Mouse (Mus musculus) limb, embryonic 12.5 days (tissue): ENCODE measurements around the gene Cnih4. TPM values are rescaled to one million over a fixed set of nuclear protein-coding genes. Genes with fewer than 3 reads are reported as not detected.
A peak's percentile ranks its signal among the peaks of the same experiment; 100 is the strongest.

Source experiments
- ATAC-seq: fragments of 200-750 bp; cut with Nextera tagmentation; 2 replicates; pipeline ENCODE4 v1.8.0; 2017; ENCODE audit warnings: low read depth, moderate TSS enrichment; ENCODE audit not compliant: insufficient number of reproducible peaks, insufficient read depth, low FRiP score, low TSS enrichment
- H3K27ac ChIP-seq: fragments of 300-500 bp; sonication (generic); 2 replicates; pipeline ENCODE4 v1.5.1; 2016; ENCODE audit warnings: mild to moderate bottlenecking, moderate library complexity
- H3K27me3 ChIP-seq: fragments of 300-500 bp; sonication (generic); 2 replicates; pipeline ENCODE4 v1.6.1; 2016; ENCODE audit warnings: mild to moderate bottlenecking, moderate library complexity
- H3K36me3 ChIP-seq: fragments of 300-500 bp; sonication (generic); 2 replicates; pipeline ENCODE4 v1.6.1; 2016; ENCODE audit warnings: mild to moderate bottlenecking, moderate library complexity
- H3K4me1 ChIP-seq: fragments of 300-500 bp; sonication (generic); replicated peaks from 2 replicates; pipeline ENCODE4 v1.6.1; 2016
- H3K4me2 ChIP-seq: fragments of 300-500 bp; sonication (generic); 2 replicates; pipeline ENCODE4 v1.6.1; 2016; ENCODE audit warnings: mild to moderate bottlenecking, moderate library complexity
- H3K4me3 ChIP-seq: fragments of 300-500 bp; sonication (generic); replicated peaks from 2 replicates; pipeline ENCODE4 v1.5.1; 2016; ENCODE audit warnings: mild to moderate bottlenecking
- H3K9ac ChIP-seq: fragments of 300-500 bp; sonication (generic); replicated peaks from 2 replicates; pipeline ENCODE4 v1.6.1; 2016; ENCODE audit warnings: mild to moderate bottlenecking, moderate library complexity
- H3K9me3 ChIP-seq: fragments of 300-500 bp; sonication (generic); 2 replicates; pipeline ENCODE4 v1.6.1; 2016; ENCODE audit warnings: mild to moderate bottlenecking, moderate library complexity
- WGBS: fragments of 180-500 bp; shearing (Covaris S2); methylation state at CpG from one replicate; pipeline ENCODE4 v1.1.7; 2016; 5-methylcytosine and 5-hydroxymethylcytosine counted together
- polyA plus RNA-seq: library from polyadenylated mRNA; unstranded; fragments of >200 nt; fragmentation: Nextera tagmentation; extraction: Ambion mirVana; gene quantifications from 2 replicates; pipeline ENCODE4 v1.2.1, GENCODE M21; 2016

The Cnih4 gene
- polyA plus RNA-seq, 1 experiment from 2014 or later = 80.8 TPM

DNA sequence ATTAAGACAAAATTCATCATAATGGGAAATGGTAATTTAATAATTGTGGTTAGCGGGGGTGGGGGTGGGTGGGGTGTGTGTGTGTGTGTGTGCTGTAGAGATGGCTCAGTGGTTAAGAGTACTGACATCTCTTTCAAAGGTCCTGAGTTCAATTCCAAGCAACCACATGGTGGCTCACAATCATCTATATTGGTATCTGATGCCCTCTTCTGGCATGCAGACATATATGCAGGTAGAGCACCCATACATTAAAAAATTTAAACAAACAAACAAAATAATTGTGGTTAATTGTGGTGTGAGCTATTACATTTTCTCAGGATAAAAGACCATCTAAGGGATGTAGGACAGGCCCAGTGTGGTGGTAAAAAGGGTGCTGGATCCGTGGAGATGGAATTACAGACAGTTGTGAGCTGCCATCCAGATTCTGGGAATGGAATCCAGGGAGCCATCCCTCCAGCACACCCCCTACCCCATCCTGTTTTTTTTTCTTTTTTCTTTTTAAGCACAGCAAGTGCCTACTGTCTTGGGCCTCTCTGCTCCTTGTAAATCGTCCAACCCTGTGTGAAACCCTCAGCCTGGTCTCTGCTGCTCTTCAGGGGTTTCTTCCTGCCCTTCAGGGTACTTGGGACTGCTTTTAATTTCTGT lies 5.0 kb downstream of the Cnih4 start:
- WGBS = 67% methylated on average over 3 of the region's 3 CpGs
- peaks cover 11% of the 10 kb centered on the region for H3K36me3 ChIP-seq
- H3K27me3 ChIP-seq = no peaks in the 10 kb centered on the region
- H3K9me3 ChIP-seq = no peaks in the 10 kb centered on the region
- H3K9ac ChIP-seq = no peak overlapping the region
- peaks cover 23% of the 10 kb centered on the region for H3K4me1 ChIP-seq
- H3K4me2 ChIP-seq = no peak overlapping the region
- H3K27ac ChIP-seq = no peak overlapping the region
- ATAC-seq = no peak
- H3K4me3 ChIP-seq = no peak overlapping the region

DNA sequence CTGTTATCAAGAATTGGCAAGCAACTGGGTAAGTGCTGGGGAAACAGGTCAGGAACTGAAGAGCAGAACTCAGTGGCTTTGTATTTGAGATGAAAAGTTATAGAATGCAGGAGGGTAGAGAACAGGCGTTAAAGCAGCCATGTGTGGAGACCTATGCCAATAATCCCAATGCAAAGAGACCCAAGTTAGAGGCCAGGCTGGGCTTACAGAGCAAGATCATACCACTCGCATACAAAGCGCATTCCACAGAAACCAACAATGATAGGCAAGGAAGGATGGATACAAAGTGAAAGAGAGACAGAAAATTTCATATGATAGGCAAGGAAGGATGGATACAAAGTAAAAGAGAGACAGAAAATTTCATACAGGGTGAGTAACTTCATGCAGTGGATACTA lies 5.9 kb downstream of the Cnih4 start:
- Histone ChIP-seq H3K36me3 (peaks cover 20% of the 10 kb centered on the region), H3K27ac (no peak overlapping the region), H3K4me1 (peaks cover 16% of the 10 kb centered on the region), H3K27me3 (no peaks in the 10 kb centered on the region), H3K4me2 (no peak overlapping the region), H3K4me3 (peak overlapping the region; percentile 89), H3K9ac (no peak overlapping the region), H3K9me3 (no peaks in the 10 kb centered on the region)
- no peak for ATAC-seq
- WGBS = 71% methylated on average over 3 of the region's 3 CpGs

DNA sequence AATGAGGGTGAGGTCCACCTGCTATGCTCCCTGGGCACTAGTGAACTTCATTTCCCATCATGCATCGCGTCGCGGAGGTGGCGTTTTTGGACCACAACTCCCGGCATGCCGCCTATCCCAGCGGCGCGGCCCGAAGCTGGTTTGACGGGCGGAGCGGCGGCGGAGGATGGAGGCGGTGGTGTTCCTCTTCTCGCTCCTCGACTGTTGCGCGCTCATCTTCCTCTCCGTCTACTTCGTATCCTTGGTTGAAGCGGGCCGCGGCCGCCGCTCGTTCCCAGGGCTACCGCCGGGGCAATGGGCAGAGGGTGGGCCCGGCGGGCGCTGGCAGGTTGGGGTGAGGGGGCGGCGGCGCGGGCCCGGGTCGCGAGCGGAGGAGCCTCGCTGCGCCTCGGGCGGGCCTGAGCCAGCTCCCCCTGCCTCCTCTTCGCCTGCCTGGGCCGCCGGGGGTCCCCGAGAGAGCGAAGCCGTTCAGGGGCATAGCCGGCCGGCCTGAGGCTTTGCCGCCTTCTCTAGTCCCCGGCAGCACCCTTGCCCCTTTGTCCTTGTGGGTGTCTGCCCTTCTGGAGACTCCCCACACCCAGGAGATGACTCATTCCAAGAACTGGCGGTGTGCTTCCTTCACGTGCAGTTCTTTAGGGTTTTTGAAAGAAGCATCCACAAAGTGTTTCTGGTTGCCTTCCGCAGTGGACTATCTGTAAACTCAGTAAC lies 6.5 kb downstream of the Cnih4 start:
- H3K9me3 ChIP-seq = no peaks in the 10 kb centered on the region
- peaks cover 12% of the 10 kb centered on the region for H3K4me1 ChIP-seq
- H3K9ac ChIP-seq = peak overlapping the region; percentile 93
- WGBS = under 1% methylated on average over 51 of the region's 59 CpGs
- ATAC-seq = peak; percentile 88
- H3K4me3 ChIP-seq = peak overlapping the region; percentile 89
- peak overlapping the region; percentile 91 for H3K27ac ChIP-seq
- no peaks in the 10 kb centered on the region for H3K27me3 ChIP-seq
- H3K36me3 ChIP-seq = peaks cover 25% of the 10 kb centered on the region
- peak overlapping the region; percentile 71 for H3K4me2 ChIP-seq

DNA sequence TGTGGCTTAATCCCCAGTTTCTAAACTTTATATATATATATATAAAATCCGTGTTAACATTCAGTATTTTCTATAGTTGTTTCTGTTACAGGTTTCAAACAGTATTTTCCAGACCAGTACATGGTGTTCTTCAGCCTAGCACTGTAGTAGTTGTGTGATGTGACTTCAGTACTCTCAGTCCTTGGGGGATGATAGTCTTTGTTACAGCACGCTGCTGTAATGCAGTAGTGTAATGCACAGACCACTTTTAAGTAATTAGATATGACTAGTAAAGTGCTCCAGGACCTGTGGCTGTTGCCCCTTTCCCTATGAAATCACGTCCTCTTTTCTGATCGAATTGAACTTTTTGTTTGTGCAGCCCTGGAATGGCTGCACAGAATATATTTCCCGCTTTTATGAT lies 7.0 kb downstream of the Cnih4 start:
- WGBS = 36% methylated on average over 5 of the region's 5 CpGs

DNA sequence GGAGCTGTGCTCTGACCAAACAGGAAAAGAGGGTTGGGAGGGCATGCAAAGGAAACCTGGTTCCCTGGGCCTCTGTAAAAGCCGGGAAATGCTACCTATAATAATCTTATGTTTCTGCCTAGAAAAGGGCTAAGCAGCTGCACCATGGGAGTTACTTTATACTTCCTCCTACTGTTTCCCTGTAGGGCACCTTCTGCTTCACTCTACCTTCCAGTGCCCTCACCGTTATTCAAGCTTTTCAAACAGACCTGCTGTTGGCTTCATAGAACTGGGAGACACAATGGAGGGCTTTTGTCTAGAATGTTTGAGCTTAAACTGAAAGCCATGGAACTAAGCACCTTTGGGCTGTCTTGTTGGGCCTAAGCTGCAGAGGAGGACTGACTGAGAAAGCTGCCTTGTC lies 23.3 kb downstream of the Cnih4 start:
- Histone ChIP-seq H3K9ac (no peak overlapping the region), H3K9me3 (no peaks in the 10 kb centered on the region), H3K27ac (no peak overlapping the region), H3K4me3 (no peak overlapping the region), H3K36me3 (peaks cover 79% of the 10 kb centered on the region), H3K27me3 (no peaks in the 10 kb centered on the region), H3K4me1 (no peaks in the 10 kb centered on the region), H3K4me2 (no peak overlapping the region)
- no peak for ATAC-seq
- 89% methylated on average over 2 of the region's 2 CpGs for WGBS

More for the DNA sequence above, 7.0 kb downstream of the Cnih4 start:
- ATAC-seq = no peak
- peaks cover 31% of the 10 kb centered on the region for H3K36me3 ChIP-seq
- peak overlapping the region; percentile 93 for H3K9ac ChIP-seq
- H3K27me3 ChIP-seq = no peaks in the 10 kb centered on the region
- no peaks in the 10 kb centered on the region for H3K9me3 ChIP-seq
- H3K4me2 ChIP-seq = peak overlapping the region; percentile 71
- peak overlapping the region; percentile 89 for H3K4me3 ChIP-seq
- no peak overlapping the region for H3K27ac ChIP-seq
- peaks cover 11% of the 10 kb centered on the region for H3K4me1 ChIP-seq

DNA sequence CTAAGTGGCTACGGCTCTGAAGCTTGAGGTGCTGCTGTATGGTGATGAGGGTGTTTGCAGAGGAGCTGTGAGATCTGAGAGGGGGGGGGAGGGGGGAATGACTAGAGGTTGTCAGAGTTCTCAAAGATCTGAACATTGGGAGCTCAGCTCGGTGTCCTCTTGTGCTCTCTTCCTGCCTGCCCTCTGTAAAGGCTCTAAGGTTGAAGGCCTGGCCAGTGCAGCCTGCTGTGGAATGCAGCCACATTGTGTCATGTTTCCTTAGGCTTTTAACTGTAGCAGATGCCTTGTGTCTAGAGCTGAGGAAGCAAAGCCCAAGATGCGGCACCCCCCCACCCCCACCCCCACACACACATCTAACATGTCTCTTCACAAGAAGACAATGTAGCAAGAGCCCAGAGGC lies 23.9 kb downstream of the Cnih4 start:
- no peak overlapping the region for H3K27ac ChIP-seq
- no peaks in the 10 kb centered on the region for H3K4me1 ChIP-seq
- peaks cover 76% of the 10 kb centered on the region for H3K36me3 ChIP-seq
- H3K4me2 ChIP-seq = no peak overlapping the region
- H3K9me3 ChIP-seq = no peaks in the 10 kb centered on the region
- no peak overlapping the region for H3K9ac ChIP-seq
- no peak for ATAC-seq
- H3K4me3 ChIP-seq = no peak overlapping the region
- 83% methylated on average over 3 of the region's 3 CpGs for WGBS
- H3K27me3 ChIP-seq = no peaks in the 10 kb centered on the region

DNA sequence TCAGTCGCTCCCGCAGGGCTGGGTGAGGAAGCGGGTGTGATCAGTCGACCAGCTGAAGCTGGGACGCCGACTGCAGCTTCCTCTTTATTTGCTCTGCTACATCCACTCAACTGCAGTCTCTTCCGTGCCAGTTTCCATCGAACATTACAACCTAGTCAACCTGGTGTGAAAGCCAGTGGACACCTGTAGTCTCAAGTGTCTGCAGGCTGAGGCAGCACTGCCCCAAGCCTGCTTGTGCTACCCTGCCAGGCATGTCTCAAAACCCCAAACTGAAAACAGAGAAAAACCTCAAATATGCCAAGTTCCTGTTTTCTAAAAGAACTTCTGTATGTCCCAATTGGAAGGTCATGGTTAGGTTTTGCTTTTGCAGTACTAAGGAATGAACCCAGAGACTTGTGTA lies 25.7 kb downstream of the Cnih4 start:
- 84% methylated on average over 8 of the region's 8 CpGs for WGBS
- peaks cover 67% of the 10 kb centered on the region for H3K36me3 ChIP-seq
- H3K27me3 ChIP-seq = no peaks in the 10 kb centered on the region
- H3K4me3 ChIP-seq = no peak overlapping the region
- no peaks in the 10 kb centered on the region for H3K9me3 ChIP-seq
- H3K27ac ChIP-seq = no peak overlapping the region
- no peak overlapping the region for H3K4me2 ChIP-seq
- H3K4me1 ChIP-seq = no peaks in the 10 kb centered on the region
- no peak overlapping the region for H3K9ac ChIP-seq
- no peak for ATAC-seq

DNA sequence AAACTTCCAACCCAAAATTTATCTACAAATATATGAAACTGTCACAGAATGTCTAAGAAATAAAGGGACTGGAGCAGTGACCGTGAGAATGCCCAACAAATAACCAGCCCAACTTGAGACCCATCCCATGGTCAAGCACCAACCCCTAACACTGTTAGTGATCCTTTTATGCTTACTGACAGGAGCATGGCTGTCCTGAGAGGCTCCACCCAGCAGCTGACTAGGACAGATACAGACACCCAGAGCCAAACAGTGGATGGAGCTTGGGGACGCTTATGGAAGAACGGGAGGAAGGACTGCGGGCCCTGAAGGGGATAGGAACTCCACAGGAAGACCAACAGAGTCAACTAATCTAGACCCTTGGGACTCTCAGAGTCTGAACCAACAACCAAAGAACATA lies 44.4 kb downstream of the Cnih4 start:
- Histone ChIP-seq H3K36me3 (peaks cover 90% of the 10 kb centered on the region), H3K27me3 (no peaks in the 10 kb centered on the region), H3K9ac (no peak overlapping the region), H3K9me3 (no peaks in the 10 kb centered on the region), H3K4me1 (no peaks in the 10 kb centered on the region), H3K27ac (no peak overlapping the region), H3K4me2 (no peak overlapping the region), H3K4me3 (no peak overlapping the region)
- ATAC-seq = no peak
- WGBS = 93% methylated on average over 4 of the region's 4 CpGs

DNA sequence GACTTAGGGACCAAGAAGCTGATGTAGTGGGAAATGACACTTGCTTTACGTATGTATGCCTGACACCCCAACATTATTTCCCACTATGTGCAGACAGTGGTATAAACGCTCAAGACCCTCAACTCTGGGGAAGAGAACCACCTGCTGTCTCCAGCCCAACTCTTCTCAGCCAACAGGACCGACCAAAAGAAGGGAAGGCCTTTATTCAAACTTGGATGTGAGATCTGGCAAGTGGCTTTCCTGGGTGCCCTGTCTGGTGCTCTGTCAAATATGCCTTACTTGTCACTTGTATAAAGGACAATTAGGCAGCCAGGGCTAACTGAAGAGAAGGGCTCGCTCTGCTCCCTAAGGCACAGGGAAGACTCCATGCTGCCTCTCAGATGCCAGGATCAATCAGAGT lies 55.0 kb downstream of the Cnih4 start:
- no peaks in the 10 kb centered on the region for H3K27me3 ChIP-seq
- H3K9me3 ChIP-seq = no peaks in the 10 kb centered on the region
- no peak overlapping the region for H3K9ac ChIP-seq
- H3K36me3 ChIP-seq = peaks cover 89% of the 10 kb centered on the region
- WGBS = 91% methylated on average over 4 of the region's 4 CpGs
- no peak overlapping the region for H3K4me3 ChIP-seq
- no peaks in the 10 kb centered on the region for H3K4me1 ChIP-seq
- H3K4me2 ChIP-seq = no peak overlapping the region
- no peak for ATAC-seq
- no peak overlapping the region for H3K27ac ChIP-seq

DNA sequence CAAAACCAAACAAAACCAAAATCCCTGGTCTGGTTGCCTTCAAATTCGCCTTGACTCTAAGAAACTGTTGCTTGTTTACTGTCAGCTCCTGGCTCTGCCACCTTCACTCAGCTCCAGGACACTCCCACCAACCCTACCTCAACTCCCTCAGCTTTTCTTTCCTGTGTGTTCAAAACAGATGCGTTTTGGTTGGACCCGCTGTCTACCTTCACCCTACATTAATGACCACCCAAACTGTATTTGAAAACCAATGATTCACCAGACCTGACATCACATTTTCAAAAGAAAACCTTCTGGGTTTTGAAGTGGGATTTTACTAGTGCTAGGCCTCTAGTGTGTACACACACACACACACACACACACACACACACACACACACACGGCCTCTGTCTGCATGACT lies 65.7 kb downstream of the Cnih4 start:
- WGBS = 17% methylated on average over 4 of the region's 4 CpGs
- no peak for ATAC-seq
- 0 out of 2 replicates have a peak overlapping the region, but pooled peaks have one; percentile 3 for H3K27ac ChIP-seq

DNA sequence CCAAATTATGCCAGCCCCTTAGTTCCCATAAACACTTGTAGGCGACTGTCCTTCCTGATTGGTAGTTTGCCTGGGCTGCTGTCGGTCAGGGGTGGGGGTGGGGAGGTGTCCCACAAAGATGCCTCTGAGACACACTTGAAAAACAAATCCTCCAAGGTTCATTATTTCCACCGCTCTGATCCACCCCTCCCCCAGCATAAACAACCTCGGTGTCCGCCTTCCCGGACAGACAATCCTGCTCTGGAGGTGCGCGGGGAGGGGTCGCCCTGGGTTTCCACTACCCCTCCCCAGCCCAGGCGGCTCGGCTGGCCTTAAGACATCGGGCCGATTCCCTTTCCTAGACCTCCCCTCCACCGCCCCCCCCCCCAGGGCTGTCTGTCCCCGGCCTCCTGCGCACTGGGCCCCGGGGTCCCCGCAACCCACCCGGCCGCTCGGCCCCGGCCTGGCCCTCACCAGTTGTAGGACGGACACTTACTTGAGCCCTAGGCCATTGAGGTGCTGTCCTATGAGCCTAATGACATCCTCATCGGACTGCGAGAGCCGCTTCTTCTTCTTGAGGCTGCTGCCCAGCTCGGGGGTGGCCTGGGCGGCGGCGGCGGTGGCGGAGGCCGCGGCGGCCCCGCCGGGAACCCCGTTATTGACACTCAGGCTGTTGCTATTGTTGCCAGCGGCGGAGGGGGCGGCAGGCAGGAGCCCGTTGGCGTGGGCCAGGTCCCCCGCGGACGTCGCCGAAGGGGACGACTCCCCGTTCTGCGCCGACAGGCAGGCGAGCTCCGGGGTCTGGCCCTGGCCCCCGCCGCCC lies 66.3 kb downstream of the Cnih4 start:
- H3K4me1 ChIP-seq = peaks cover 27% of the 10 kb centered on the region
- peak overlapping the region; percentile 92 for H3K4me2 ChIP-seq
- H3K9ac ChIP-seq = peak overlapping the region; percentile 99
- H3K4me3 ChIP-seq = peak overlapping the region; percentile 100
- peak; percentile 67 for ATAC-seq
- H3K9me3 ChIP-seq = no peaks in the 10 kb centered on the region
- peaks cover 23% of the 10 kb centered on the region for H3K36me3 ChIP-seq
- H3K27ac ChIP-seq = peak overlapping the region; percentile 91
- WGBS = 0% methylated on average over 43 of the region's 56 CpGs
- no peaks in the 10 kb centered on the region for H3K27me3 ChIP-seq

More for the DNA sequence above, 65.7 kb downstream of the Cnih4 start:
- Histone ChIP-seq H3K27me3 (no peaks in the 10 kb centered on the region), H3K9ac (peak overlapping the region; percentile 99), H3K9me3 (no peaks in the 10 kb centered on the region), H3K36me3 (peaks cover 29% of the 10 kb centered on the region), H3K4me1 (peaks cover 27% of the 10 kb centered on the region), H3K4me3 (peak overlapping the region; percentile 100), H3K4me2 (peak overlapping the region; percentile 92)
